Mouse (Mus musculus): ENCODE data around the gene Bnc2.

DNA sequence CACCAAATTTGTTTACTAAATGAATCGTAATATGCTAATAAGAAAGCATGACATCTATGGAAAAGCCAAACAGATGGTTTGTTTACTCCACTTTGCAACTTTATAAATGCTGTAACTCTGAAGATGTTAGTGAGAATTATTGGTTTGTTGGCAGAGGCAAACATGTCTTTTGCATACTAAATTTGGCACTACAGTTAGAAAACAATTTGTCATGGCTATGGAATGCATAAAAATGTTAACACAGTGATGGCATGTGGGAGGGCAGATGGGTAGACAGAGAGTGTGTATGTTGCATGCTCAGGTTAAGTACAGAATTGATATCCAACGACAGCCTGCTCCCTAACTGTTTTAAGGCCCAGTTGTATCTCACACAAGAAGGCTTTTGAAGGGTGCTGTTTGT lies 392.4 kb downstream of the Bnc2 start:
- no peak for TF ChIP-seq CTCF (IDR thresholded peaks at IDR 0.05; ENCODE audit: low read depth)
- no peak for TF ChIP-seq EP300 (IDR thresholded peaks at IDR 0.05; ENCODE audit: low read depth)
